Mouse (Mus musculus) hindbrain, embryonic 12.5 days (tissue): ENCODE data around the gene Caln1. TPM values are rescaled to one million over a fixed set of nuclear protein-coding genes. Genes with fewer than 3 reads are reported as not detected.

Experiments
- ATAC-seq: fragments of 200-750 bp; cut with Nextera tagmentation; 2 replicates; pipeline ENCODE4 v1.8.0; 2017; ENCODE audit warnings: moderate TSS enrichment; ENCODE audit not compliant: low FRiP score
- H3K27ac ChIP-seq: fragments of 300-500 bp; sonication (generic); 2 replicates; pipeline ENCODE4 v1.5.1; 2016; ENCODE audit warnings: mild to moderate bottlenecking
- H3K27me3 ChIP-seq: fragments of 300-500 bp; sonication (generic); 2 replicates; pipeline ENCODE4 v1.6.1; 2016; ENCODE audit warnings: mild to moderate bottlenecking
- H3K36me3 ChIP-seq: fragments of 300-500 bp; sonication (generic); 2 replicates; pipeline ENCODE4 v1.6.1; 2016; ENCODE audit warnings: mild to moderate bottlenecking
- H3K4me1 ChIP-seq: fragments of 300-500 bp; sonication (generic); 2 replicates; pipeline ENCODE4 v1.6.1; 2016
- H3K4me2 ChIP-seq: fragments of 300-500 bp; sonication (generic); replicated peaks from 2 replicates; pipeline ENCODE4 v1.6.1; 2016; ENCODE audit warnings: mild to moderate bottlenecking
- H3K4me3 ChIP-seq: fragments of 300-500 bp; sonication (generic); 2 replicates; pipeline ENCODE4 v1.5.1; 2016; ENCODE audit warnings: mild to moderate bottlenecking
- H3K9ac ChIP-seq: fragments of 300-500 bp; sonication (generic); 2 replicates; pipeline ENCODE4 v1.6.1; 2016; ENCODE audit warnings: mild to moderate bottlenecking, moderate library complexity
- H3K9me3 ChIP-seq: fragments of 300-500 bp; sonication (generic); replicated peaks from 2 replicates; pipeline ENCODE4 v1.6.1; 2016; ENCODE audit warnings: mild to moderate bottlenecking
- WGBS: fragments of 180-500 bp; shearing (Covaris S2); methylation state at CpG from one replicate; pipeline ENCODE4 v1.1.7; 2016; 5-methylcytosine and 5-hydroxymethylcytosine counted together
- polyA plus RNA-seq: library from polyadenylated mRNA; unstranded; fragments of >200 nt; fragmentation: Nextera tagmentation; extraction: Ambion mirVana; gene quantifications from 2 replicates; pipeline ENCODE4 v1.2.1, GENCODE M21; 2016

The Caln1 gene
- polyA plus RNA-seq, 1 experiment from 2014 or later, result 2.9 TPM

DNA sequence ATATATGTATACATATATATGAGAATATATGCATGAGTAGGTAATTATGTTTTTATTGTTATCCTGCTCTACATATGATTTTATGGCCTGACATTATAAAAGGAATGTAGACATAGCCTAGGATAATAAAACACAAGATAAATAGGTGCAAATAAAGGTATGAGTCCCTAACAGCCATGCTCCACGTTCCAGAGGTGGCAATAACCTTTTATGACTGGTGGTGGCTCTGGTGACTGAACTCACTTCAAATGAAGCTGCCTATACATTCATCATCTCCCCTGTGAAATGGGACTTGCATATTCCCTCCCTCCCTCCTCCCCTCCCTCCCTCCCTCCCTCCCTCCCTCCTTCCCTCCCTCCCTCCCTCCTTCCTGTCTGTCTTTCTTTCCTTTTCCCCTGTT is 111.0 kb downstream of the Caln1 start:
- Histone ChIP-seq H3K4me1 (no peaks in the 10 kb centered on the region), H3K9me3 (no peaks in the 10 kb centered on the region), H3K27ac (no peak overlapping the region), H3K4me2 (no peak overlapping the region), H3K27me3 (no peaks in the 10 kb centered on the region), H3K4me3 (no peak overlapping the region), H3K9ac (no peak overlapping the region), H3K36me3 (no peaks in the 10 kb centered on the region)
- 85% methylated on average over 1 of the region's 1 CpGs for WGBS
- ATAC-seq, result no peak

GRCm38 (mm10) chr5:130491471-130491870 is 122.2 kb downstream of the Caln1 start:
- H3K9ac ChIP-seq, result no peak overlapping the region
- no peak overlapping the region for H3K4me3 ChIP-seq
- 91% methylated on average over 5 of the region's 5 CpGs for WGBS
- H3K9me3 ChIP-seq, result no peaks in the 10 kb centered on the region
- no peak overlapping the region for H3K4me2 ChIP-seq
- H3K27ac ChIP-seq, result no peak overlapping the region
- H3K36me3 ChIP-seq, result no peaks in the 10 kb centered on the region
- ATAC-seq, result no peak
- no peaks in the 10 kb centered on the region for H3K27me3 ChIP-seq
- H3K4me1 ChIP-seq, result no peaks in the 10 kb centered on the region

GRCm38 (mm10) chr5:130492305-130492704 is 123.0 kb downstream of the Caln1 start:
- Histone ChIP-seq H3K4me3 (no peak overlapping the region), H3K4me1 (no peaks in the 10 kb centered on the region), H3K36me3 (no peaks in the 10 kb centered on the region), H3K9ac (no peak overlapping the region), H3K4me2 (no peak overlapping the region), H3K27ac (no peak overlapping the region), H3K27me3 (no peaks in the 10 kb centered on the region), H3K9me3 (no peaks in the 10 kb centered on the region)
- no peak for ATAC-seq
- 90% methylated on average over 7 of the region's 7 CpGs for WGBS

DNA sequence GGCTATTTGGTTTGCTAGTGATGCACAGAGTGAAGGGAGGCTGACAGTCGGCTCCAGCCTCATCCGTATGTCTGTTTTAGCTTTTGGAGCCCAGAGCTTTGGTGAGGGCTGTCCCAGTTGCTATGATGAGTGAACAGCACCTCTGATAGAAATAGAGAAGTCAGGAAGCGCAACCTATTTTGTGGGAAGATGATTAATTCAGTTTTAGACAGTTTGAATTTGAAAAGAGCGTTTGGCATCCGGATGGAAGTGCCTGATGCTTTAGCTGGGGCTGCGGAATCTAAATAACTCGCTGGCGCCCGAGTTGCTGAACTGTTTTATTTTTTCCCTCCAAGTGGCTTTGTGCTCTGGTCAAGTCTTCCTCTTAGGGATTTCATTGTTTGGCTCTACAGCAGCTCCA is 133.3 kb downstream of the Caln1 start:
- no peak for ATAC-seq
- no peak overlapping the region for H3K4me3 ChIP-seq
- no peak overlapping the region for H3K27ac ChIP-seq
- H3K27me3 ChIP-seq, result no peaks in the 10 kb centered on the region
- WGBS, result 80% methylated on average over 9 of the region's 9 CpGs
- no peaks in the 10 kb centered on the region for H3K9me3 ChIP-seq
- H3K36me3 ChIP-seq, result no peaks in the 10 kb centered on the region
- no peak overlapping the region for H3K9ac ChIP-seq
- no peaks in the 10 kb centered on the region for H3K4me1 ChIP-seq
- H3K4me2 ChIP-seq, result no peak overlapping the region

GRCm38 (mm10) chr5:130504891-130505290 is 135.6 kb downstream of the Caln1 start:
- Histone ChIP-seq H3K4me3 (no peak overlapping the region), H3K9me3 (no peaks in the 10 kb centered on the region), H3K27me3 (no peaks in the 10 kb centered on the region), H3K36me3 (no peaks in the 10 kb centered on the region), H3K9ac (no peak overlapping the region), H3K4me2 (no peak overlapping the region), H3K27ac (no peak overlapping the region), H3K4me1 (no peaks in the 10 kb centered on the region)
- no peak for ATAC-seq
- WGBS, result 90% methylated on average over 5 of the region's 5 CpGs

DNA sequence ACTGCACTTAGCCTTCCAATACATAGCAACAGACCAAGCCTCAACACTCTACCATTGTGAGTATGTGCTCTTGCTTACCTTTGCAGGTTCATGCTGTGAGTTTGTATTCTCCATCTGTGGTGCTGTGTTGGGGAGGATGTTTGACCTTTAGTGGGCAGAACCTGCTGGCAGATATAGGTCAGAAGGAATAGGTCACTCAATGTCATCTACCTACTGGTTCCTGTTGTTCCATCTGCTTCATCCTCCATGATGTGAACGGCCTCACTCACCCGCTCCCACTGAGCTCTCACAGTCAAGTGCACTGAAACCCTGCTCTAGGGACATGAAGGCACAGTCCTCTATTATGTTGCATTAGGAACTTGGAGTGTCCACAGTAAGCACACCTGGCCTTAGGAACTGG is 141.3 kb downstream of the Caln1 start:
- H3K36me3 ChIP-seq, result no peaks in the 10 kb centered on the region
- H3K9me3 ChIP-seq, result 0 out of 2 replicates have a peak, but pooled peaks cover 1% of the 10 kb centered on the region

GRCm38 (mm10) chr5:130515395-130515794 is 146.1 kb downstream of the Caln1 start:
- Histone ChIP-seq H3K4me2 (no peak overlapping the region), H3K27ac (no peak overlapping the region), H3K4me1 (no peaks in the 10 kb centered on the region), H3K9ac (no peak overlapping the region), H3K36me3 (no peaks in the 10 kb centered on the region), H3K4me3 (no peak overlapping the region), H3K9me3 (0 out of 2 replicates have a peak, but pooled peaks cover 4% of the 10 kb centered on the region), H3K27me3 (no peaks in the 10 kb centered on the region)
- no peak for ATAC-seq
- WGBS, result 81% methylated on average over 6 of the region's 6 CpGs

More for the DNA sequence above, 141.3 kb downstream of the Caln1 start:
- ATAC-seq, result no peak
- no peak overlapping the region for H3K4me3 ChIP-seq
- H3K27me3 ChIP-seq, result no peaks in the 10 kb centered on the region
- no peak overlapping the region for H3K9ac ChIP-seq
- H3K4me1 ChIP-seq, result no peaks in the 10 kb centered on the region
- no peak overlapping the region for H3K27ac ChIP-seq
- H3K4me2 ChIP-seq, result no peak overlapping the region
- 93% methylated on average over 2 of the region's 2 CpGs for WGBS

GRCm38 (mm10) chr5:130520527-130520926 is 151.3 kb downstream of the Caln1 start:
- Histone ChIP-seq H3K4me3 (no peak overlapping the region), H3K36me3 (no peaks in the 10 kb centered on the region), H3K9me3 (0 out of 2 replicates have a peak, but pooled peaks cover 3% of the 10 kb centered on the region), H3K27ac (no peak overlapping the region), H3K4me2 (no peak overlapping the region), H3K4me1 (no peaks in the 10 kb centered on the region), H3K9ac (no peak overlapping the region), H3K27me3 (no peaks in the 10 kb centered on the region)
- ATAC-seq, result no peak
- 74% methylated on average over 2 of the region's 2 CpGs for WGBS

DNA sequence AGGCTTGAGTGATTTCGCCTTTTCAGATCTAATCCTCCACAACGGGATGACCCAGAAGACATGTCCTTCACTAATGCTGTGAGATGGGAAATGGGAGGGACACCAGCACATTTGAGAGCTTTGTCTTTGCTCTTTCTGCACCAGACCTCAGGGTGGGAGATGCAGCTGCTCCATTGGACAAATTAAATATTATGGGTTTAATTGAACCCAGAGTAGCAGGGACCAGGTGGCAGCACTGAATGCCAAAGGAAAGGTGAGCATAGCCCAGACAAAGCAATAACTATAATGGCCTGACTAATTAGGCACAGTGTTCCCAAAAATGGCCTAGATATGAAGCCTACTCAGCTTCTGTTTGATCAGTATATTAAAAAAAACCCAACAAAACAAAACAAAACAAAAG is 158.2 kb downstream of the Caln1 start:
- Histone ChIP-seq H3K9ac (no peak overlapping the region), H3K9me3 (no peaks in the 10 kb centered on the region), H3K27me3 (no peaks in the 10 kb centered on the region), H3K27ac (no peak overlapping the region), H3K36me3 (no peaks in the 10 kb centered on the region), H3K4me1 (no peaks in the 10 kb centered on the region), H3K4me2 (no peak overlapping the region), H3K4me3 (no peak overlapping the region)
- ATAC-seq, result no peak
- 95% methylated on average over 2 of the region's 2 CpGs for WGBS

DNA sequence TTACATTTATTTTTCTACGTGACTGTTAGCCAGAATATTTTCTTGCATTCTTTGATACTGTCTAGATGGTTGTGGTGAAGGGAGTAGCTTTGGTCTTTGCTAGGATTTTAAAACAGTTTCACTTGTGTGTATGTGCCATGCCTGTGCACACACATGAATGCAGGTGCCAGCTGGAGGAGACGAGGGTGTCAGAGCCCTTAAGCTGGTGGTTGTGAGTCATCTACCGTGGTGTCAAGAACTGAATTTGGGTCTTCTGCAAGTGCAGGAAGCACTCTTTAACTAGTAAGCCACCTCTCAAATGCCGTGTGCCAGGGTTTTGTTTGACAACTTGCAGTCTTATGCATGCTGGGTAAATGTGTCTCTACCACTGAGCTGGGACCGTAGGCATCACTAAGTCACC is 178.2 kb downstream of the Caln1 start:
- WGBS, result 84% methylated on average over 5 of the region's 5 CpGs
- ATAC-seq, result no peak

DNA sequence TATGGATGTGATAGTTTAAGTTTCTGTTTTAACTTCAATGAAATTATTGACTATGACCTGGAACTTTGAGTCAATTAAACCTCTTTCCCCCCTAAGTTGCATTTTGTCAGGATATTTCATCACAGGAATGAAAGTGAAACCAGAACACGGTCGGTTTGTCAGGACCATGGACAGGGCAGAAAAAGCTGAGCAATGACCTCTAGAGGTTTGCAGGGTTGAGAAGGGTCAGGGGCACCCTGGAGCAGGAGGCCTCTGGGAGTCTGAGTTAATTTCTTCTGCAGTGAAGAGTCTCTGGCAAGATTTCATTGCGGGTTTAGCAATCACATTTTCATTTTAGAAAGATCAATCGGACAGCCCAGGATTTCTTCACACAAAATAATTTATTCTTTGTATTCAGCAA is 184.7 kb downstream of the Caln1 start:
- Histone ChIP-seq H3K36me3 (no peaks in the 10 kb centered on the region), H3K27me3 (no peaks in the 10 kb centered on the region), H3K9ac (no peak overlapping the region), H3K4me3 (no peak overlapping the region), H3K27ac (no peak overlapping the region), H3K4me2 (no peak overlapping the region), H3K4me1 (no peaks in the 10 kb centered on the region), H3K9me3 (no peaks in the 10 kb centered on the region)
- 64% methylated on average over 4 of the region's 4 CpGs for WGBS
- no peak for ATAC-seq

More for the DNA sequence above, 178.2 kb downstream of the Caln1 start:
- Histone ChIP-seq H3K4me3 (no peak overlapping the region), H3K27me3 (no peaks in the 10 kb centered on the region), H3K9me3 (0 out of 2 replicates have a peak, but pooled peaks cover 3% of the 10 kb centered on the region), H3K4me2 (no peak overlapping the region), H3K27ac (no peak overlapping the region), H3K36me3 (no peaks in the 10 kb centered on the region), H3K4me1 (no peaks in the 10 kb centered on the region), H3K9ac (no peak overlapping the region)

DNA sequence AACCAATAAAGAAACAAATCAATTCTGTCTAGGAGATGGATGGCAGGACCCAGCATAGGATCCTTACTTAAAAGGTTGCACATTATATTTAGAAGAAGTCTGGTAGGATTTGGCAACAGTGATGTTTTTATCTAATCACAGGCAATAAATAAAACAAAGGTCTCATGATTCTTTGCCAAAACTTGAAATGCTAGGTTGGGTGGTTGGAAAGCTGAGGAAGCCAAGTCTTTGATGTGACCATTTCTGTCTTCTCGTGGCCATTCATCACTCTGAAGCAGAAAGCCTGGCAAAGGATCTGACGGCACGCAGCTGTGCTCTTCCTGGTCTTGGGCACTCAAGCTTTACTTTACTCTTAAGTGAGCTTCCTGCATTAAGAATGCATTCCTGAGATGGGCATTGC is 193.9 kb downstream of the Caln1 start:
- Histone ChIP-seq H3K27ac (no peak overlapping the region), H3K9ac (no peak overlapping the region), H3K4me3 (no peak overlapping the region), H3K27me3 (no peaks in the 10 kb centered on the region), H3K4me1 (no peaks in the 10 kb centered on the region), H3K36me3 (no peaks in the 10 kb centered on the region), H3K4me2 (no peak overlapping the region), H3K9me3 (no peaks in the 10 kb centered on the region)
- 82% methylated on average over 3 of the region's 3 CpGs for WGBS
- no peak for ATAC-seq

GRCm38 (mm10) chr5:130566002-130566401 is 196.7 kb downstream of the Caln1 start:
- Histone ChIP-seq H3K4me1 (no peaks in the 10 kb centered on the region), H3K27me3 (no peaks in the 10 kb centered on the region), H3K36me3 (no peaks in the 10 kb centered on the region), H3K9ac (no peak overlapping the region), H3K4me3 (no peak overlapping the region), H3K9me3 (no peaks in the 10 kb centered on the region), H3K4me2 (no peak overlapping the region), H3K27ac (no peak overlapping the region)
- no peak for ATAC-seq
- WGBS, result 78% methylated on average over 3 of the region's 3 CpGs
